Mouse (Mus musculus): ENCODE measurements around the gene Arhgap5. TPM values are rescaled to one million over a fixed set of nuclear protein-coding genes. Genes with fewer than 3 reads are reported as not detected.

Gene Arhgap5
- total RNA-seq (2023), result 1 to 10 TPM; 5.7 TPM

GRCm38 (mm10) chr12:52503456-52504320 is at the start of gene Arhgap5:
TSS of gene Arhgap5 (plus strand) at chr12:52503972.

Other genes with a start within 250 kb of the Arhgap5 start
- not detected for gene Akap6, start 195.4 kb downstream of the Arhgap5 start, total RNA-seq (2023)